Mouse (Mus musculus) erythroblast, embryonic 14.5 days (primary cell): ENCODE results near the gene Krtap4-1.

Experiments
- GATA1 ChIP-seq: IDR thresholded peaks from 2 replicates; pipeline ENCODE4 v1.6.1; 2012; ENCODE audit warnings: low read length, inconsistent platforms, mixed read lengths
- TAL1 ChIP-seq: IDR thresholded peaks from 3 replicates; pipeline ENCODE4 v1.6.1; 2012; ENCODE audit warnings: low read length, inconsistent platforms, mixed read lengths

DNA sequence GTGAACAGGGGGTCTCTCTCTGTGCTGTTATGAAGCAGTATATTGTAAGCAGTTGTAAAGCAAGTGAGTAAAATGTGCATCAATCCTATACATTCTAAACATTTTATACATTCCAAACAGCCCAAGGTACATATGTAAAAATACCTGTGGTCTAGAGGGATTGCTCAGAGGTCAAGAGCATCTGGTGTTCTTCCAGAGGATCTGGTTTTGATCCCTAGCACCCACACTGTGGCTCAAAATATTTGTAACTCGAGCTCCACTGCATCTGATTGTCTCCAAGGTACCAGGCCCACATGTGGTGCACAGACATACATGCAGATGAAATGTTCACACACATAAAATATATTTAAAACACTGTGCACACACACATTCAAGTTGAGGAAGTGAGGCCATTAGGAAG, 12.9 kb upstream of the Krtap4-1 start:
- TF ChIP-seq GATA1: no peak
- no peak for TF ChIP-seq TAL1
